Mouse (Mus musculus) G1E (cell line): ENCODE results near the gene Acvr2a.

Source experiments
- CTCF ChIP-seq: IDR thresholded peaks from 2 replicates; pipeline ENCODE4 v1.5.1; 2012; ENCODE audit warnings: low read depth, low read length, inconsistent platforms, mixed read lengths
- GATA1 ChIP-seq: IDR thresholded peaks from 2 replicates; pipeline ENCODE4 v1.6.1; 2012; ENCODE audit warnings: borderline replicate concordance, low read length, inconsistent platforms, mixed read lengths

DNA sequence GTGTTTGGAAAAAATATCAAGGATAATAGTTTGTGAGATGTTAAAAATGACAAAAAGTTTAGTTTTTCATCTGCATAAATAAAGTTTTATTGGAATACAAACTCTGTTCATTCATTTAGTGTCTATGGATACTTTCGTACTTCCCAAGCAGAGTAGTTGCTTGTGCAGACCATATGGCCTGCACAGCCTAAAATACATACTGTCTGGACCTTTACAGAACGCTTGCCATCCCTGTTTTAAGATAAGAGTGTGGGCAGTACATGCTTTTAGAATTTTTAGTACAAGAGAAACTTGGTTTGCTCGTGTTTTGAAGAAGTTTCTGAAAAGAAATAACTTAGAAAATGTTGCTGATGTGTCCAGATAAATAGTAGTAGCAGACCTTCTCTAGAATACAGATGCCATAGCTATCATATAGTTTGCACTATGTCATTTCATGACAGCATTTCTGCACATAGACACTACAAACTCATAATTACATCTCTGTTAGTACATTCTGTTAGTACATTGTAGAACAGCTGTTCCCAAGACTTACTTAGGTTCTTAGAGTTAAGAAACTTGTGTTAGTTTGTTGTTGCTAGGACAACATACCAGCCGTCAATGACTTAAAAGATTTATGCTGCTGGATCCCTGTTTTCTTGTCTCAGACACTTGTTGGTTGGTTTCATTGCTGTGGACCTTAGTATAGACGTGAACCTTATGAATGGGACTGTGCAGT is 54.4 kb downstream of the Acvr2a start:
- no peak for TF ChIP-seq CTCF
- no peak for TF ChIP-seq GATA1
